Mouse (Mus musculus): ENCODE measurements around the gene Zfp639.

Gene Zfp639

DNA sequence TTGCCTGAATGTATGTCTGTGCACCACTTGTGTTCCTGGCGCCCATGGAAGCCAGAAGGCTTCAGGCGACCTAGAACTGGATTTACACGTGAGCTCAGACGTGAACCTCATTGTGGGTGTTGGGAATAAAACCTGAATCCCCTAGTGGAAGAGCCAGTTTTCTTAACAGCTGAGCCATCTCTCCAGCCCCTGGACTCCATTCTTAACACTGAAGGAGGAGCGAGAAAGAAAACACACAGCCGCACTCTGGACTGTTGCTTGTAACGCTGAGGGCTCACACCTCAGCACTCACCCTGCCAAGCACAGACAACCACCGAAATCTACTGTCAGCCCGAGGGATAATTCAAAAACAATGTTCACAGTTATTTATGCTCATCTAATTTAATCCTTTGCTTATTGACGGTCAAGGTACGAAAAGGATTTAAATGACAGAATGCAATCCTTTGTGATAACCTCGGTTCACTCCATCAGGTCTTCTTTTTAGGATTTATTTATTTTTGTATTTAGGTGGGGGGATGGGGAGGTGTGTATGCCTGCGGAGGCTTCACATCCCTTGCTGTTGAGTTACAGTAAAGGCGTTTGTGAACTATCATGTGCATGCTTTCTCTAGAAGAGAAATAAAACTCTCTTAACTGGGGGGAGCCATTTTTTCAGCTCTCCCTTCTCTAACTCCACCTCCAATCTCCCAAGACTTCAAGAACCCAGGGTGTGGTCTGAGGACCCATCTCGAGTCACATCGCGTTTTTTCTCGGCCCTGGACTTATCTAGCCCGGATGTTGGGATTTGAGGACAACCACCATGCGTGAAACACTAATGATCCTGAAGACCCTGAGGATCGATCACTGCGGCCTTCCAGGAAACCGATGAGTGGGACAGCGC lies at the start of gene Zfp639:
Gene Zfp639 (plus strand): TSS at position 764 of the 879 bp plus-strand sequence.
- DNase-seq (ENCODE audit: low spot score in 2 of 2), result no peak

DNA sequence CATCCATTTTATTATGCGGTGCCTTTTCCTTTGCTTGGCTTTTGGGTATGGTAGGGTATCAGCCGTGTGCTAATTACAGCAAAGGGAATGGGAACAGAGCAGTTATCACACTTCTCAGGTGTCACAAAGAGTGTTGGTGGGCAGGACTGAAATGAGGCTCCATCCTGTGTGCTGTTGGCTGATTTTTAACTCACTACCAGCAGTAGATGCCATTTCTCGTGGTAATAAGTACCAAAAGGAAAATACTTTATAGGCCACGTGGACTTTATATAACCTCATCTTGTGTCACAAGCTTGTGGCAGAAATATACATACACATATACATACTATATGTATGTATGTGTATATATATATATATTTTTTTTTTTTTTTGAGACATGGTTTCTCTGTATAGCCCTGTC lies 42.7 kb upstream of the Zfp639 start:
- DNase-seq (ENCODE audit: low spot score in 2 of 2), result no peak

DNA sequence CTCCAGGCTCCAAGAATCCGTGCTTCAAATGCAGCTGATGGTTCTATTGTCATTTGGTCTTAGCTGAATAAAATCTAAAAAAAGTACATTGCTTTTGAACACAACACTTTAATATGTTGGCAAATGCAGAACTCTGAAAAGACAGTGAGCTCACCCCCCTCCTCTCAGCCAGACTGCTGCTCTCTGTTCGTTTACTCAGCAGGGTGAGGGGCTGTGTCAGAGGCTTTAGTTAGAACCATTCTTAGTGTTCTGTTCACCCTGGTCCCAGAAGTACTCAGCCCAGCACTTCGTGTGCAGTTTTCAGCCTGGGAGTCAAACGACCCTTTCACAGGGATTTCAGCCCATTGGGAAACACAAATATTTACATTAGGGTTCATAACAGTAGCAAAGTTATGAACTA lies 41.6 kb upstream of the Zfp639 start:
- DNase-seq (ENCODE audit: low spot score in 2 of 2), result no peak

DNA sequence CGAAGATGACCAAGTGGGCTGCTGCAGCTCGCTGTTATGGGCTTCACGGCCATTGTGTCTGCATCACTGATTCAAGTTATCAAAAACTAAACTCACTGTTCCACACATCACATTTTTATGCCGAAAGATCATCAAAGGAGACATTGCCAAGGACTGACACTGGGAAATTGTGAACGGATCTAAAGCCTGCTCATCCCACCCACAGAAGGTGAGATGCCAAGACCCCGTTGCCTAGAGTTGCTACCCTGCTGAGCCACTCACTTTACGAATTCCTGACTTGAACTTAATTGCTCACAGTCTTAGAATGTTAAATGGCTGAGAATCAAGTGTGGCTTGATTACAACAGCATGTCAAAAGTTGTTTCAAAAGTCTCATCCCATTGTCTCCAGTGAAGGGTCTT lies 39.6 kb upstream of the Zfp639 start:
- no peak for DNase-seq (ENCODE audit: low spot score in 2 of 2)

DNA sequence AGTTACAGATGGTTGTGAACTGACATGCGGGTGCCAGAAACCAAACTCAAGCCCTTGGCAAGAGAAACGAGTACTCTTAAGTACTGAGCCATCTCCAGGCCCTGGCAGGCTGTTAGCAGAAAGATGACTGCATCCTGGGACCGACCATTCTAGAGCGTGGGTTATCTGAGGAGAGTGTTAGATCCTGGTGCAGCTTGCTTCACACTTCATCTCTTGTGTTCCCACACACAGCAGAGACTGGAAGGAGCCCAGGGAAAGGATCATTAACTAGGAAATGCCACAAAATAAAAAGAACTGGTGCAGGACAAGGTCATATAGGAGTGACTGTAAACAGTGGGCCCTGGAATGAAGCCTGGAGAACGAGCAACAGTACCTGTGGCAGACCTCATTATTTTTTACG lies 39.0 kb upstream of the Zfp639 start:
- no peak for DNase-seq (ENCODE audit: low spot score in 2 of 2)

DNA sequence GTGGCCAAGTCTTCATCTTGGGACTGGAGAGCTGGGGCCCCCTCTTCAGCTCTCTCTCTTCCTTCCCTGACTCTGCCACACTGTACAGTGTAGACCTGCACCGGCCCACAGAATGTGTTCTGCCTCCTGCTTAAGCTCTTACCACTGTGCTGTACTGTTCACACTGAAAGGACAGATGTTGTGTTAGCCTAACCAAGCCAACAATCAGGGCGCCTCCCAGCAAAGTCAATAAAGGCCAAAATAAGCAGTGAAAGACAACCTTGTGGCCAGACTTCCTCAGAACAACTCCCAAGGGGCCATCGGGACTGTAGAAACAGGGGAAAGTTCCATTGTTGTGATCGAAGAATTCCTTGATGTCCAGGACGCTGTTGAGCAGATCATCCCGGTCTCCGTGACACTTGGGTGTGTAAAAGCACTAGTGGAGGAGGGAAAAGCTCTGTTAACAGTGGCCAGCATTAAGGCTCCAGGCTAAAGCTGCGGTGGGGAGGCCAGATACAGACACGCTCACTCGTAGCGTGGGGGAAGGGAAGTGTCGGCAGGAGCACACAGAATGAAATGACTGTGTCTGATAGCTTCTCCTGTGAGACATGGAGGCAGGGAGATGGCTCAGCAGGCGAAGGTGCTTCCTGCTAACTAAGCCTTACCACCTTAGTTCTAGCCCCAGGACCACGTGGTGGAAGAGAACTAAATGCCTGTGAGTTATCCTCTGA lies 37.7 kb upstream of the Zfp639 start:
- no peak for DNase-seq (ENCODE audit: low spot score in 2 of 2)

DNA sequence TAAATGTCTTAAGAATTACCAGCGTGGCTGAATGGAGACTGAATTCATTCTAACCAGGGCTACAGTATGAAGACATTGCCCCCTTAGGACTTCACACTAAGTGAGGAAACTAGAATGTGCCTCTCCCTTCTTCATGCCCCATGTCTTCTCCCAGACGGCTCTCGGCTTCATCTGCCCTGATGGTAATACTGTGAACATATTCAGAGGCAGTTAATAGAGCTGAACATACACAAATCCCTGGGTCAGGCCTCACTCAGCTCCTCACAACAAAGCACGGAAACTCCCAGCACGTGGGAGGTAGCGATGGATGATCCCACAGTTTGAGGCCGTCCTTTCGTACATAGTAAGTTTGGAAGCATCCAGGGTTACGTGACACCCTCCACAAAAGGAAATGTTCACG lies 36.9 kb upstream of the Zfp639 start:
- no peak for DNase-seq (ENCODE audit: low spot score in 2 of 2)

DNA sequence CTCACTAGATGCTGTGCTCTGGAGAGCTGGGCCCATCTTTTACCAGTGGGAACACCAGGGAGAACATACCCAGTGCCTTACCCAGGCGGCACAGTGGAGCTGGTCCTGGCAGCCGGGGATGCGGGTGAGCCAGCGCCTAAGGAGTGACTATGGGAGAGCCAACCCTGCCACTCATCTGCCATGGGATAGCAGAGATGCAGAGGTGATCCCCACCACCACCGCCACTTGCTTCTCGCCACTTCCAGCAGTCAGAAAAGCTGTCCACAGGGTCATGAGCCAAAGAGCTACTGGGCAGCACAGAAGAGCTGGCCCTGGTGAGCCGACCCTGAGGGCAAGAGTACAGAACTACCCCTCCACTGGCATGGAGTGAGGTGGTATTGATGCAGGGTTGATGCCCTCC lies 30.1 kb upstream of the Zfp639 start:
- DNase-seq (ENCODE audit: low spot score in 2 of 2), result no peak

DNA sequence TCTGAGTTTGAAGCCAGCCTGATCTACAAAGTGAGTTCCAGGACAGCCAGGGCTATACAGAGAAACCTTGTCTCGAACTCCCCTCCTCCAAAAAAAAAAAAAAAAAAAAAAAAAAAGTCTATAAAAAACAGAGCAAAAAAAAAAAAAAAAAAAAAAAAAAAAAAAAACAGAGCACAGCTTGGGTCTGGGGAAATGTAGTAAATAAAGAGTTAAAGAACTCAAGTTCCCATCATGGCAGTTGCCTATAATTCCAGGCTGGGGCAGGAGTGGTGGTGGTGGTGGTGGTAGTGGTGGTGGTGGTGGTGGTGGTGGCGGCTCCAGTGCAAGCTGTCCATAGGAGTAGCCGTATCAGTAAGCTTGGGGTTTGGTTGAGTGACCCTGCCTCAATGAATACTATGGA lies 27.0 kb upstream of the Zfp639 start:
- no peak for DNase-seq (ENCODE audit: low spot score in 2 of 2)

DNA sequence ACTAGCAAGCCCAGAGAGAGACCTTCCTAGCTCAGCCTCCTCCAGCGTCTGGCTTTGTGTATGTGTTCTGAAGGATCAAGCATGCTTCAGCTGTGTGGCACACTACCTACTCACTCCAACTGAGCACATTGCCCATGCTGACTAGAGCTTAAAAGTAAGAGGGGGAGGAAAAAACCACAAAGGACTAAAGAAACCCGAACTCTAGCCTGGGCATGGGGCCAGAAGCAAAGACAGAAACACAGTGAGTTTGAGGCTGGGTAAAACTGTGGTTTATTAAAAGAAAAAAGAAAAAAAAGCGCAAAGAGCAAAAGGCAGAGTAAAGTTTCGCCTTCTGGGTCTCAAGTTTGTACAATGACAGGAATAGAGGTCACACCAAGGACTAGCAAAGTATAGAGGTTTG lies 23.5 kb upstream of the Zfp639 start:
- DNase-seq (ENCODE audit: low spot score in 2 of 2), result no peak

DNA sequence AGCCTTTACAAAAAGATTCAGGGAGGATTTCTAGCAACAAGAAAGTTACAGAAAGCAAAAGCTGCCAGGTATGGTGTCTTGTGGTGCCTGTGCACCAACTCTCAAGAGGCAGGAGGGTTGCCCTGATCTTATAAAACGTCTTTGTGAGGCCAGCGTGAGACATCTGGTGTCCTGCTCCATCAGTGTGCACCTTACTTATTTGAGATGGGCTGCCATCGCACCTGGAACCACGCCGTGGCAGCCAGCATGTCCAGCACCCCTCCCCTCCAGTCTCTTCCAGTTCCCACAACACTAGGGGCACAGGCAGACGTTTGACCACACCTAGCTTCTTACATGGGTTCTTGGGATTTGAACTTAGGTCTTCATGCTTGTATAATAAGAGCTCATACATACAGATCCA lies 21.9 kb upstream of the Zfp639 start:
- DNase-seq (ENCODE audit: low spot score in 2 of 2), result no peak

DNA sequence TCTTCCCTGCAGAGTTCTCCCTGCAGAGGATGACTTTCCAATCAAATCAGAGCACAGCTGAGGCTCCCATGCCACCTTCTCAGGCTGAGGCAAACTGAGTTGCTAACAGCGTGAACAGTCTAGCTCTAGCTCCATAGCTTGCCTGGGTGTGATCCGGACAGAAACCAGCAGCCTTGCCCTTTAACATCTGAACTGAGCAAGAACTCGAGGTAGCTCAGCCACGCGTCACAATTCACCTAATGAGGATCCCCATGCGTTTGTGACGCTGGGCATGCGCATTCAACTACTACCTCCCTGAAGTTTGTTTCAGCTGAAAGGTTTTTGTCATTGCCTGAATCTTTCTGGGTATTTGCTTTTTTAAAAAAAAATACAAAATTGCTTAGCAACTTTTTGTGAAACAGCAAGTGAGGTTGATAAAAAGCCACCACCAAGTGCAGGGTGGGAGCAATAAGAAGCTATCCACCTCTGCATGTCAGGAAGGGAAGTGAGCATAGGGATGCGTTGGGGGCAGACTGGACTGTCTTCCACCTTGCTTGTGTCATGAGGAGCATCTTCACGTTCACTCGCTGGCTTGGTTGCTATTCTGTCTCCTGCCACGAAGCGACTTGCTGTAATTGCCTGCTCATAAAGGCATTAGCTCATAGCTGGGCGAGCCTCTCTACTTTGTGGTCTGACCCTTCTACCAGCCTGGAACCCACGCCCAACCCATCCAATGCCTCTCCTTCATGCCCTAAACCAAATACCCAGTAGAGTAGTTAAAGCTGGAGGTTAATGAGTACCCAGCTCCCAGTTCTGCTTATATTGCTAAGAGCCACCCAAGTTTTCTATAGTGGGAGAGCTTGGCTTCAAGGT lies 19.8 kb upstream of the Zfp639 start:
- peak in 1 of 2 experiments; percentile 37 for DNase-seq (ENCODE audit: low spot score in 2 of 2)

DNA sequence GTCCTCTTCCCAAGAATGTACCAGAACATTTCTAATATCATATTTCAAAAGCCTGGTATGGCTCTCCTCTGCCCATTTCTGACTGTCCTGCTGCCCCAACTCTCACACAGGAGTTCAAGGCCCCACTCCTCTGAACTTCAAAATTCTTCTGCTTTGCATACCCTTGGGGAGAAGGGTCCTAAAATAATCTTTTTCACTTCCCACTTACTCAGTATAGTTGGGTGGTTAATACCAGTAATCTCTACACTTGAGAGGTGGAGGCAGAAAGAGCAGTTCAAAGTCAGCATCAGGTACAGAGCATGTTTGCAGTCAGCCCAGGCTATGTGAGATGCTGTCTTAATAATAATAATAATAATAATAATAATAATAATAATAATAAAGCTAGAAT lies 19.1 kb upstream of the Zfp639 start:
- DNase-seq (ENCODE audit: low spot score in 2 of 2), result no peak

DNA sequence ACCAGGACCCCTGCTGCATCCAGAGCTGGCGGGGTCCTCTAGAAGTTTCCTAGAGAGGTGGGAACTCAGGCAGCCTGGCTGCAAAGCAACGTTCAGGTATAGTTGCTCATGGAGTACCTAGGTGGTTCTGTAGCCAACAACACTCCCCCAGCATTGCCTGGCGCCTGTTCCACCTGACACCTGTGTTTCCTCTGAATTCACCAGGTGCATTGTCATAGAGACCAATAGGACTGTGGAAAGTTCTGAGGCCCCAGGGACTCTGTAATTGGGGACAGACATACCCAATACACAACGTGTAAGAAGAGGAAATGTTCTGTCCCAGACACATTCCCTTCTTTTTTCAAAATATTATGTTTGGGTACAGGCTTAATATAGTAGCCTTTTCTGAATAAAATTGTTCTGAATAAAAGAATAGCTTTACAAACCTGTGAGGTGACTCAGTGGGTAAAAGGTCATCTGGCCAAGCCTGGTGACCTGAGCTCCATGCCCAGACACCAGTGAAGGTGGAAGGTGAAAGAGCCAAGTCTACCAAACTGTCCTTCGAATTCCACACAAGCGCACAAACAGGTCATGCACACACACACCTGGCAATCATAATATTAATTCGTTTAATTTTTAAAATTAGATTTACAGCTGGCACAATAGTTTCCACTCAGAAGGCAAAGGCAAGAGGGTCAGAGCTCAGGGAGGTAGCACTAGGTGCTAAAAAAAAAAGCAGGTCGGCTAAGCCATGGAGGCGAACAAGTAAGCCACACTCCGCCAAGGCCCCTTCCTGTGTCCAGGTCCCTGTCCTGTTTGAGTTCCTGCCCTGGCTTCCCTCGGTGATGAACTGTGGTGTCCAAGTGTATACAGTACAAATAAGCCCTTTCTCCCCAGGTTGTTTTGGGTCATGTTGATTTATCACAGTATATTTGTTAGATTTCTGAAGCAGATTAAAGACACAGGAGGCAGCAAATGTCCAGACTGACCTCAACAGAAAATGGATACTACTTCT lies 17.7 kb upstream of the Zfp639 start, which contains the start of gene Kcnmb3:
Gene Kcnmb3 (minus strand): TSS at position 135 of the 994 bp plus-strand sequence.
- DNase-seq (ENCODE audit: low spot score in 2 of 2), result no peak

DNA sequence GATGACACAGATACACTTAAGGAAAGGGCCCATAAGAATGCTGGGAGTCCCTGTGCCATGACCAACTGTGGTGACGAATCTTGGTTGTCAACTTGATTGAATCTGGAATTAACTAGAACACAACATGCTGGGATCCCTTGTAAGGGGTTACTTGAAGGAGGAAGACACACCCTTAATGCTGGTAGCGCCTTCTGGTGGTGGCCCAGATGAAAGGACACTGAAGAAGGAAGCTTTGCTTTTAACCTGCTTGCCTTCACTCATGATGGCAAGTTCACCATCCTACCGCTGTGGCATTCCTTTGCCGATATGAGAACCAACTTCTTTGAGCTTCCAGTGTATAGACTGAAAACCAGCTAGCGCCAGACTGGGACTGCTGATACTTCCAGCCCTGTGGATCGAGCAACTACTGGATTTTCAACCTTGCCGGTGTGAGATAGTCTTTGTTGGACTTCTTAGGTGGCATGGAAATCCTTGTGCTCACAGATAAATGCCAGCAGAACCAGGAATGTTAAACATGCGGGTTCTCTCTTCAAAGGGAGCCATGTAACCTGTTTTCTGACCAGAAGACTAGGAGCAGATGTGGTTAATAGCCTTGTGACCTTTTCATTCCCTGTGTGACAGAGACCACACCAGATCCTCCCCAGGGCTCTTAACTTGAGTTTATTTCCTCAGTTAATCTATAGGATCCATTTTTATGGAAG lies 15.5 kb upstream of the Zfp639 start:
- DNase-seq (ENCODE audit: low spot score in 2 of 2), result peak in 1 of 2 experiments; percentile 45

DNA sequence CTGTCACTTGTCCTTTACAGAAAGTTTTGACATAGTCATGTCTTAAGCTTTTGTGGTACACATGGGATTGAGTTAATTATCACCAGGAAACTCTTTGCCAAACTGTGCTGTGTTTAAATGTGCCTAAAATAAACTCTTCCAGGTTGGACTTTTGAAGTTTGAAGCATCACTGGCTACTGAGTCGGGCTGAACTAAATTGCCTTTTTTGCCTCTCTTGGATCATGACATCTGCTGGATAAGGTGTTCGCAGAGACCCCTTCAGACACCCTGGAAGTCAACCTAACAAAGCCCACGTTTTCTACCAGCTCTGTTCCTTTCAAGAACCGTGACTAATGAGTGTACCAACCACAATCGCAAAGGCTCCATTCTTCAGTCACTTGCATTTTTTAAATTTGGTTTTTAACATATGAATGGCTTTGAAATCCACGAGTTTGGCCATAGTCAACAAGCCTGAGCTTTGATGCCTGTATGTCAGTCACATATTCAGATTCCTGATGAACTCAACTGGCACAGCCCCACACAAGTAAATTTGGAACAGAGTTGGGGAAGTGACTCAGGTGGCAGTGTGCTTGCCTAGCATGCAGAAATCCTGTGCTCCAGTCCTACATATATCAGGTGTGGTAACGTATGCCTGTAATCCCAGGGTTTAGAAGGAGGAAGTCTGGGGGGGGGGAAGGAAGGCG lies 14.8 kb upstream of the Zfp639 start:
- no peak for DNase-seq (ENCODE audit: low spot score in 2 of 2)

DNA sequence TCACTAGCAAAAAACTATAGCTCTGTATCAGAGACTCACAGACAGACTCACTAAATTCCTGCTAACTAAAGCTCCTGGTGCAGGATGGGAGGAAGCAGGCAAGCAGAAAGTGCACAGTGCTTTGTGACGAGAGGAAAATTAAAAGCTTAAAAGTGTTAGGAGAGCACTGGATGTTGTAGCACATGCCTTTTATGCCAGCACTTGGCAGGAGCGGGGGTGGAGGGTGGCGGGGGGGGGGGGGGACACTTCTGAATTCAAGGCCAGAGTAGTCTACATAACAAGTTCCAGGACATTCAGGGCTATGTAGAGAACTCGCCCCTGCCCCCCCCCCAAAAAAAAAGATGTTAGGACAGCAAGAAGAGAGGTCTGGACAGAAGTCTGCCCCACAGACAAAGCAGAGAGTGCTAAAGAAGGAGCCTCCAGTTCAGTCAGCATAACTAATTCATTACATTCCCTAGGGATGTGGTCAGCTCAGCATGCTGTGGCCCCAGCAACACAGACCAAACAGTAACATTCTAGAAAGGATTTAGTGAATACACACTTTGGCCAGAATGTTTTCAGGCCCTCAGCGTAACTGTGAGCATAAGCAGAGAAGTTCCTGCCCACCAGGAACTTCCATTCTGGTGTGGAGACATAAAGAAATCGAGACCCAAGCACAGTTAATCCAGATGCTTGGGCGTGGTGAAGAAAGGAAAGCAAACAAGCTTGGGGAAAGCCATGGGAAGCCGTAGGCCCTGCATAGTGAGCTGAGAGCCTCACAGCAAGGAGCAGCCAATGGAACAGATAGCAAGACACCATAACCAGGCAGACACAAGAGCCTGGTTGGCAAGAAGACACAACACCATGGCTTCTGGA lies 14.0 kb upstream of the Zfp639 start:
- DNase-seq (ENCODE audit: low spot score in 2 of 2), result no peak

DNA sequence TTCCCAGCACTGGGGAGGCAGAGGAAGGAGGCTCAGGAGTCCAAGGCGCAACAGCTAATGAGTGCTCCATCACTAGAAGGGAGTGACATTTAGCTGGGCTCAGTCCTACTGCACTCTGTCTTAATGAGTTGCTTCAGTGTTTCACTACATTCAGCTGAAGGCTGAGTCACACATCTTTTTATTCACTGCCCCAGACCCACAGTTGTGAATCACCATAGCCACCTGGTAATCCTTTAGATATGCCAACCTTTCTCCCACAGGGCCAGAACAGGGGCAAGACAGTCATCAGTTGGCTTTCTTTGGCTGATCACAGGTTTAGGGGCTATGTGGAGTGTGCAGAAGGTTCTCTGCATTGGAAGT lies 13.4 kb upstream of the Zfp639 start:
- DNase-seq (ENCODE audit: low spot score in 2 of 2), result no peak

DNA sequence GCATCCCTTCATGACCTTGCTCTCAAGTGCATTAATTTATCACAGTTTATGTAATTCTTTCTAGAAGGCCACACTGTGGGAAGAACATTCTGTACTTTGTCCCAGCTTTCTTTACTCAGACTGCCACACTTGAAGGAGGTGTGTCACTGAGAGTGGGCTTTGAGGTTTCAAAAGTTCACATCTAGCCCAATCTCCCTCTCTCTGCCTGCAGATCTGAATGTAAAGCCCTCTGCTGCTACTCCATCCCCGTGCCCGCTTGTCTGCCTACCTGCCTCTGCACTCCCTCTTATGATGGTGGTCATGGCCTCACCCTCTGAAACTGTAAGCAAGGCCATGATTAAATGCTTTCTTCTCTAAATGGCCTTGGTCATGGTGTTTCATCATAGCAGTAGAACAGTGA lies 9.7 kb upstream of the Zfp639 start:
- DNase-seq (ENCODE audit: low spot score in 2 of 2), result no peak
